Mouse (Mus musculus): ENCODE data around the gene Itgb2.

DNA sequence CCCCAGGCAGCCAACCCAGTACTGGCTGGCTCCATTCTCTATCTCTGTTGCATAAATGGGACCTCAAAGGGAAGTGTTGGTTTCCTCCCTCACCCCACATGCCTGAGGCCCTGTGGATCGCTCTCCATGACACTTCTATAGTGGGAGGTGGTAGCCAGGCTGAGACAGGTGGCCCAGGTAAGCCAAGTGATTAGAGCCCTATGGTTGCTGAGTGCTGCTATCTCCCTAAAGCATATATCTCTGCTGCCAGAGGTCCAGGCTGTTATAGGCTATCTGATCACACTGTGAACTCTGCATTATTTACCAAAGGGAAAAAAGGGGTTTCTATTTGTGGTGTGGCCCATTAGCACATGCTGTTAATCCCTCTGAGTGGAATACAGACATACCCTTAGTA is 2.0 kb downstream of the Itgb2 start:
- no peak for TF ChIP-seq CTCF (IDR thresholded peaks at IDR 0.05; ENCODE audit: insufficient read depth, low read depth, low read length)
- TF ChIP-seq POLR2A (IDR thresholded peaks at IDR 0.05; ENCODE audit: insufficient read depth, low read depth, low read length), result no peak

Measured in olfactory bulb, adult 2 months (tissue).